Mouse (Mus musculus) kidney, postnatal 10 days (tissue): Measurements from ENCODE around the gene Six6.

Experiments used
- DNase-seq: peaks from one replicate; pipeline ENCODE4 v3.0.0; 2021; ENCODE audit warnings: mixed read lengths

Gene Six6

DNA sequence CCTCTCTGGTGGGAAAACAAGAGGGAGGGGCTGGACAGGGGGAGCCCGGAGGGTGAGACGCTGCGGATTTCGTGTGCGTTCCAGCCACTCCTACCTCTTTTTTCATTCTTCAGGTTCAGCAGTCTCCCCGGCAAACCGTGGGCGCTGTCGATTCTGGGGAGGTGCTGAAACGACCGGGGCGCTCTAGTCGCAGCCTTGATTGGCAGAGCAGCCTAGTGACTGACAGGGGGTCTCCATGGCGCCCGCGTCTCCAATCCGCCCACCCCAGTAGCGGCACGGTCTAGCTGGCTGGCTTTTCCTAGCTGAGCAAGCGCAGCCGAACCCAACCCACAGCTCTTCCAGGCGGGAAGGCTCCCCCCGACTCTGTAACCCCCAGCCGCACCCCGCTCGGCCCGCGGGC, at the start of gene Six6:
Gene Six6 (plus strand): TSS at position 277 of the 400 bp plus-strand sequence.
- peak; percentile 23 for DNase-seq

DNA sequence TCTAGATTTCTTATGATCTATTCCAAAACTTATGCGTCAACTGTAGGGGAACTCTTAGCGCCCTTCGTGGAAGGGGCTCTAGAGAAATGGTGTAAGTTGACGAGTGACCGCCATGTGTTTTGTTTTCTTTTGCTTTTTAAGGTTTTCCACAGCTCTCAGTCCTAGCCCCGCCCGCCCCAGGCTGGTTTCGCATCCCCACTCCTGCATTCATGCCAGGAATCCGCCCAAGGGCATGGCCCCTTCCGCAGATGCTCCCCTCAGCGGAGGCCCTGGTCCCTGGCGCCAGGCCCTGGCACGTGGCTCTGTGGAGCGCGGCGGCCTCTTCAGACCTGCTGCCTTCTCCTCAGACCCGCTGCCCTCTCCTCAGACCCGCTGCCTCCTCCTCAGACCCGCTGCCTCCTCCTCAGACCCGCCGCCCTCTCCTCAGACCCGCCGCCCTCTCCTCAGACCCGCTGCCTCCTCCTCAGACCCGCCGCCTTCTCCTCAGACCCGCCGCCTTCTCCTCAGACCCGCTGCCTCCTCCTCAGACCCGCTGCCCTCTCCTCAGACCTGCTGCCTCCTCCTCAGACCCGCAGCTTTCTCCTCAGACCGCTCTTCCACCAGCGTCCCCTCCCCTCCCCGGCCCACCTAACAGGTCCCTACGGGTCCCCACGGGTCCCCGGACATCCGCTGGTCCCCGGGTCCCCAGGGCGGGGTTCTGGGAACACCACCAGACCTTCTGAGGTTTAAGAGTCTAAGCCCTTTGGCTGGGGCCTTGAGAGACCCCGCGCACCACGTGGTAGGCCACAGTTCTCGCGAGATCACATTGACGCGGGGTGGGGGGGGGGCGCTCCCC, 22.3 kb upstream of the Six6 start:
- peak; percentile 28 for DNase-seq

DNA sequence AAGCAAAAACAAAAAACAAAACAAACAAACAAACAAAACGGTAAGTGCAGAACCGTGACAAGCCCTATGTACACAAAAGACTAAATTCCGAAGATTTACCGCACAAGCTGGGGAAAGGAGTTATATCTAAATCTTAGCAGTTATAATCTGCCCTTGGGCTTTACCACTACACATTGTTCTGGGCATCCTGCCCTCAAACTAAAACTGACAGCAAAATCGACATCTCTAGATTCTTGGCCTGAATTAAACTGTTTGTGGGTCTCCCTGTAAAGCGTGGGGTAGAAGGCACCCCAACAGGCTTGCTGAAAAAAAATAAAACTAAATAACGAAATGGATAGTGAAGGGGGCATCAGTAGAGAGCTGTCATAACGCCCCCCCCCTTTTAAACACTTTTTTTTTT, 2.9 kb upstream of the Six6 start:
- DNase-seq: no peak

DNA sequence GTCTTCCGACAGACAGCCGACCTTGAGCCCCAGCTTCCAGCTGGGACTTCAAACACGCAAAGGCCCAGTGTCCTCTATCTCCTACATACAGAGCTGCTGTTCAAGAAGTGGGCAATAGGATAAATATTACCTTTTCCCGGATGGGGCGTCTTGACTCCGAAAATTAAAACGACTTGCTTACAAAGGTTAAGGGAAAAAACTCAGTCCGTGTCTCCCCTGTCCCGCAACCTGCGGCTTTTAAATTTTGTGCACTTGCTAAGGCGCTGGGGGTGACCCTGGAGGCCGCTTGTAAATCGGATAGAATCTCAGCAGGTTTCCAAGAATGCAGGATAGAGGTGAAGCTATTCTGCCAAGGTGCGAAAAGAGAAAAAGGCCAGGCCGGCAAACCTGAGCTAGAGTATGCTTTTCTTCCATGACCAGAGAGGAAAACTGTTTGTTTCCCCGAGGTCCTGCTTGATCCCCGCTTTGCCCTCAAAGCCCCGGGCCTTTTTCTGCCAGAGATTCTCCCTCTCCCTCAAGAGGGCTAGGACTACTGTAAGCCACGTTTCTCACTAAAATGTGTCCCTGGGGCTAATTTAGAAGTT, 2.1 kb upstream of the Six6 start:
- no peak for DNase-seq

- no peak for DNase-seq
Measured at GRCm38 (mm10) chr12:72938176-72938575, 1.5 kb upstream of the Six6 start.

DNA sequence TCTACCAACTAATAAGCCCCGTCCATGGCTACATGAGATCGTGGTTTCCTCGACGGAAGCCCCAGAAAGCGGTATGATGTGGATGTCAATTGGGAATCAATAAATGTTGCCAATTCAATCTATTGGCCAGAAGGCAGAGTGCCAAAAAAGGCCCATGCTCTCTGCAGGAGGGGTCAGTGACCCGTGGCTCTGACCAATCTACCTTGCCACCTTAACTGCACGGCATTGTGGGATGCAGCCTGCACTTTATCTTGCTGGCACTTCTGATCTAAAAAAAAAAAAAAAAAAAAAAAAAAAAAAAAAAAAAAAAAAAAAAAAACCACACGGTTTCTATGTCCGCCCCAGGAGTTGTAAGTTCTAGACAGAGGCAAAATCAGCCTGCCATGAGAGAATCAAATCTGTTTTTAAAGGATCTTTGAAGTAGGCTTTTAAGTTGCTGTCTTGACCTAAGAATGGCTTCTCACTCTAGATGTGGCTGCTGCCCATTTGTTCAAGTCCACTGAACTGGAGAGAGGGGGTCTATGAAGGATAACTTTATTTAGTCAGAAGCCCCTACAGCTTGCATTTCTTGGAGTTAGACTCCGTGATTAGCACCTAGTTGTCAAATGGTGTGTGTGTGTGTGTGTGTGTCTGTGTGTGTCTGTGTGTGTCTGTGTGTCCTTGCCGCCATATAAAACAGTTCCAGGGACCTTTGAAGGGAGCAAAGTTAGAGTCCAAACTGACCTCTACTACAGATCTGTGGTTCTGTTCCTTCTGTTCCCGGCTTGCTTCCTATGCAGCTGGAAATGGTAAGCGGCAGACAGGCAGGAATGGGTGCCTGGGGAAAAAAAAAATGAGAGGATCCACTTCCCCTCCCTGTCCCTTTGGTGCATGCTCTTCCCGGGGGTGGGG, 847 bp upstream of the Six6 start:
- DNase-seq: no peak

GRCm38 (mm10) chr12:72940071-72940821, 554 bp downstream of the Six6 start, which contains the start of gene 4930447C04Rik:
4930447C04Rik (minus strand) TSS chr12:72940774.
- no peak for DNase-seq

GRCm38 (mm10) chr12:72940822-72941397, 1.2 kb downstream of the Six6 start:
- no peak for DNase-seq

DNA sequence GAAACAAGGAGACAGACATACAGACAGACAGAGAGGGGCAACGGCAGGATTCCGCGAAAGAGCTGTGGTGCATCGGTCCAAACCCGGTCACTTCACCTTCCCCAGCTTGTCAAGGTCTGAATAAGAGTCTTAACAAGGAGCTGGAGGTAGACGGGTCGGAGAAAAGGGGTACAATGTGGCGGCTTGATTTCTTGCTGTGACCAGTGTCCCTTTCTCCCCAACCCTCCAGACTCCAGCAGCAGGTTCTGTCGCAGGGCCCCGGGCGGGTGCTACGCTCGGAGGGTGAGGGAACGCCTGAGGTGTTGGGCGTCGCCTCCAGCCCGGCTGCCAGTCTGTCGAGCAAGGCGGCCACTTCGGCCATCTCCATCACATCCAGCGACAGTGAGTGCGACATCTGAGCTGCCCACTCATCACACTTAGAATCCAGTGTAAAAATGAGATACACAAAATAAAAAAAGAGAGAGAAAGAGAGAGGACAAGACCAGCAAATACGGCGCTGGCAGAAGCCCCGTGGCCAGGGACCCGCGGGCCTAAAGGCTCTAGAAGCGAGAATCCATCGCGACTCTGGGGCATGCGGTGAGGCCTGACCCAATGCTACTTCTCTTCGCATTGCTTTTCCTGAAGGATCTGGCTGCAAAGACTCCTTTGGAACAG, 1.8 kb downstream of the Six6 start:
- no peak for DNase-seq

GRCm38 (mm10) chr12:72942171-72942570, 2.5 kb downstream of the Six6 start:
- no peak for DNase-seq

- no peak for DNase-seq
Measured at GRCm38 (mm10) chr12:72943574-72944110, 4.0 kb downstream of the Six6 start.

DNA sequence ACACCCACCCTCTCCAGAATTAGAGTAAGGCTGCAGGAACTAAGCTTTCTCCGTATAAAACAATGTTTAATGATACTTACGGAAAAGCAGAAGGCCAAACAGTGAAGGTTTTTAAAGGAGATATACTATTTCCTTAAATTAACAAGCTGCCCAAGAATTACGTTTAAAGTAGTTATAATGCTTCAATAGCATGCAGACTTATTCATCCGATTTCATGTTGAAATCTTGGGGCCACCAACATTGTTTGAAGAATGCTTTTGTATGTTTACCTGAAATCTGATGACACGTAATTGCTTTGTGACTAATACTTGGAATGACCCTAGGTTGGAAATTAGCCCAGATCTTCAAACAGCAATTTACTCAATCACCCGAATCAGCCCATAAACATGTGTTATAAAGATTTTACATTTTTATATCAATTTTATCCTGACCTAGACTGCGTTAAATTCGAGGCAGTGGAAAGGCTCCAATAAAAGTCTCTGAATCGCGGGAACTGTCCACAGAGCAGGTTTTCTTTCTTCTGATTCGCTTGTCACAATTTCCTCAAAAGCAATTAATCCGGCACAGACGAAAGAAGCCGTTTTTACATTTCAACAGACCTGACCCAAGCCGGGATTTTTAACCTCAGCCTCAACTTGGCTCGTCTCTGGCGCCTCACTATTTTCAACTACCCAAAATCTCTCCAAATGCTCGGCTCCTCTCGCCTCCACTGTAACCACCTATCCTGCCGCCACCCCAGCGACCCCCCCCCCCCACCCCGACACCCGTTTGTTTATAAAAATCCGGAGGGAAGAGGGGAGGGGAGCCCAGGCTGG, 4.9 kb downstream of the Six6 start:
- DNase-seq: no peak

DNA sequence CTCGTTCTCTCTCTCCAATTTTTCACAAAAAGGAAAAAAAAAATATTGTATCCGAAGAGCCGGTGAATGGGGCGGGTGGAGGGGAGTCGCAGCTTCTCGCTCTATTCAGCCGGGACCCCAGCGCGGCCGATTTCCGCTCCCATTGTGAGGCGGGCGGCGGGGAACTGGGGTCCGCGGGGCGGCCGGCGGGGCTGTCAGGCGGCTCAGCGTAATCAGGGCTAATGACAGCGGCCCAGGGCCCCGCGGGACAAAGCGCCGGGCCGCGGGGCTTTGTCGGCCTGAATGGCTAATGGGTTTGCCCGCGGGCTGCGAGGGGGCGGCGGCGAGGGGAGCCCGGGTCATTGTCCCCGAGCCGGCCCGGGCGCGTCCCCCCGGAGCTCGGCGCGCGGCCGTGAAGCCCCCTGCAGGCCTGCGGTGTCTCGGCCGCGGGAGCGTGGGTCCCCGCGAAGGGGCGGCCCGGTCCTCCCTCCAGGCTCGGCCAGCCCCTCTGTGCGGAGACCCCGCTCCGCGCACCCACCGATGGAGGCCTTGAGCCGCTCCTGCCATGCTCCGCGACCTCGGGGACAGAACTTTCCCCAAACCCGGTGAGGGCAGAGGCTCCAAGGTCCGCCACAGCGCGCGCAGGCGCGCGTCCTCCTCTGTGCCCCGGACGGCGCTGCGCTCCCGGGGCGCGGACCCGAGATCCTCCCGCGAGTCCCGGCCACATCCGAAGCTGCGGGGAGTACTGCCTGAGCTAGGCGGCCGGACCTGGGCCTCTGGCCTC, 5.8 kb downstream of the Six6 start:
- peak; percentile 17 for DNase-seq

DNA sequence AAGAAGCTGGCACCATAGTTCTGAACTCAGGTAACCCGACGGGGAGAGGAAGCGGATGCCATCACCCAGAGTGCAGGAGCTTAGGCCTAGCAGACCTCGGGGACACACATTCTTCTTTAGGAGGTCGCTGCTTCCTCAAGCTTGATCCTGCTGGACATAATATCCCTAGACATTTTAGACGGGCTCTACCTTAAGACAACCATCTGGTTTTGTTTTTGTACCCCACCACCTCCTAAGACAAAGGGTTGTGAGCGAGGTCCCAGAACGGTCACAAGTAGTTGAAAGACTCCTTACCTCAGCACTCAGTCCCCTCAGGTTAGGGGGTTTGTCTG, 6.3 kb downstream of the Six6 start:
- no peak for DNase-seq

GRCm38 (mm10) chr12:72946805-72947204, 7.1 kb downstream of the Six6 start:
- DNase-seq: no peak

- no peak for DNase-seq
Measured at GRCm38 (mm10) chr12:72947335-72947734, 7.6 kb downstream of the Six6 start.

GRCm38 (mm10) chr12:72953089-72953488, 13.4 kb downstream of the Six6 start:
- no peak for DNase-seq

GRCm38 (mm10) chr12:72953858-72954257, 14.2 kb downstream of the Six6 start:
- DNase-seq: no peak

GRCm38 (mm10) chr12:72954906-72955305, 15.2 kb downstream of the Six6 start:
- no peak for DNase-seq
